10 mouse cellular contexts compared by ENCODE assay signal in genomic region chr16:32068389-32069300, GRCm38 (mm10). TPM values are rescaled to one million over a fixed set of nuclear protein-coding genes. Genes with fewer than 3 reads are reported as not detected.
DNase-seq lines count a peak whose midpoint lies in the region; ATAC-seq and TF ChIP-seq lines count a peak whose summit lies in the region.
"Had no signal": no experiment of that assay in that cellular context is flagged by ENCODE, and none has a peak within 500 bp of the region (broad histone marks: within the 10 kb centered on the region; RNA-seq: fewer than 3 reads in every experiment).

No protein-coding gene starts in this region.

- no peak overlapping the region for H3K4me3 ChIP-seq in kidney, embryonic 14.5 days (ENCODE audit: low read length)
- H3K4me3 ChIP-seq in C2C12 (ENCODE audit: insufficient read depth, poor library complexity, severe bottlenecking), result no peak overlapping the region
- H3K4me3 ChIP-seq: limb, embryonic 10.5 days had no signal

- H3K4me2 ChIP-seq in kidney, embryonic 14.5 days (replicated peaks; ENCODE audit: low read depth, low read length), result no peak overlapping the region

- DNase-seq in kidney, adult 9 months, result no peak
- peak; percentile 22 to 30 for DNase-seq in kidney, postnatal 36 days
- no peak for DNase-seq in cerebellum, postnatal 14 days
- no peak for DNase-seq in frontal cortex, postnatal 36 days (ENCODE audit: low spot score in 2 of 2)
- DNase-seq in ovary, postnatal 10 days (ENCODE audit: low spot score), result no peak
- DNase-seq: cerebellum, postnatal 10 days had no signal

- H3K9ac ChIP-seq in kidney, embryonic 14.5 days (ENCODE audit: low read depth, low read length), result no peak overlapping the region

- peak overlapping the region; percentile 10; the same call in 1 of the 2 replicates for H3K27ac ChIP-seq in kidney, embryonic 14.5 days (ENCODE audit: low read depth, low read length)
- H3K27ac ChIP-seq: limb, embryonic 10.5 days had no signal

- H3K79me3 ChIP-seq in C2C12 (ENCODE audit: low read depth), result peaks cover 95% of the 10 kb centered on the region

- H3K27me3 ChIP-seq in kidney, embryonic 14.5 days (ENCODE audit: control insufficient read depth, insufficient read depth, low read length), result no peaks in the 10 kb centered on the region
- H3K27me3 ChIP-seq in C2C12 (ENCODE audit: control insufficient read depth, insufficient read depth, insufficient read length), result no peaks in the 10 kb centered on the region

- H3K4me1 ChIP-seq in kidney, embryonic 14.5 days (ENCODE audit: control insufficient read depth, insufficient read depth, low read length), result peaks cover 8% of the 10 kb centered on the region; the same call in 1 of the 2 replicates

- TF ChIP-seq CTCF in C2C12 (IDR thresholded peaks at IDR 0.05; ENCODE audit: control insufficient read depth, insufficient read depth, insufficient read length), result no peak

- peaks cover 99% of the 10 kb centered on the region for H3K79me2 ChIP-seq in C2C12 (ENCODE audit: control insufficient read depth, insufficient read depth)

- no peaks in the 10 kb centered on the region for H3K36me3 ChIP-seq in kidney, embryonic 14.5 days (ENCODE audit: control insufficient read depth, insufficient read depth, low read length)
- no peaks in the 10 kb centered on the region for H3K36me3 ChIP-seq in C2C12 (ENCODE audit: control insufficient read depth, insufficient read depth)

- no peaks in the 10 kb centered on the region for H3K9me3 ChIP-seq in kidney, embryonic 14.5 days (ENCODE audit: control insufficient read depth, low read length)
- H3K9me3 ChIP-seq: limb, embryonic 10.5 days had no signal

- no peak overlapping the region for H3ac ChIP-seq in C2C12 (ENCODE audit: control insufficient read depth, insufficient read length, low read depth)

- WGBS in kidney, embryonic 14.5 days, result 71% methylated on average over 12 of the region's 12 CpGs

- peak; percentile 62; the same call in 1 of the 2 replicates for ATAC-seq in kidney, embryonic 14.5 days (ENCODE audit: low FRiP score, low TSS enrichment)
- peak; percentile 44 for ATAC-seq in activated CD4-positive, CD25-positive, alpha-beta regulatory T cell, adult 4 months

TF ChIP-seq in C2C12, 6 proteins besides CTCF, POLR2A, EP300 and RAD21:
- TF ChIP-seq MAX (IDR thresholded peaks at IDR 0.05) (no peak), CEBPB (IDR thresholded peaks at IDR 0.05; ENCODE audit: low read depth) (no peak), MYOD1 (IDR thresholded peaks at IDR 0.05; ENCODE audit: control insufficient read depth, insufficient read length, low read depth) (peak; percentile 48)

RNA-seq across cellular contexts. Expression of gene Pak2, which starts 10.5 kb away (rescaled TPM):
- 30.3 and 42.0 TPM in 2 replicates for polyA plus RNA-seq in kidney, embryonic 14.5 days (2014; fragmentation: Nextera tagmentation; extraction: Ambion mirVana)
- 16.4 TPM for polyA plus RNA-seq in C2C12 (2012; fragmentation: generic; extraction: Trizol)
- polyA plus RNA-seq in activated CD4-positive, CD25-positive, alpha-beta regulatory T cell, adult 4 months (2017; shearing (Covaris generic)), result 10 to 100 TPM; 67.6 to 72.8 TPM

RNA-seq across cellular contexts. Expression of gene Pigx, which starts 30.9 kb away (rescaled TPM):
- polyA plus RNA-seq in kidney, embryonic 14.5 days (2014; fragmentation: Nextera tagmentation; extraction: Ambion mirVana), result 147 and 155 TPM in 2 replicates
- 30.8 TPM for polyA plus RNA-seq in C2C12 (2012; fragmentation: generic; extraction: Trizol)
- 100 to 1,000 TPM; 138 to 151 TPM for polyA plus RNA-seq in activated CD4-positive, CD25-positive, alpha-beta regulatory T cell, adult 4 months (2017; shearing (Covaris generic))

RNA-seq across cellular contexts. Expression of gene Cep19, which starts 31.0 kb away (rescaled TPM):
- polyA plus RNA-seq in kidney, embryonic 14.5 days (2014; fragmentation: Nextera tagmentation; extraction: Ambion mirVana), result 39.7 and 43.8 TPM in 2 replicates
- 4.2 TPM for polyA plus RNA-seq in C2C12 (2012; fragmentation: generic; extraction: Trizol)
- 10 to 100 TPM; 35.3 to 39.2 TPM for polyA plus RNA-seq in activated CD4-positive, CD25-positive, alpha-beta regulatory T cell, adult 4 months (2017; shearing (Covaris generic))

Comparison
In these comparisons a context has a peak if more than half of its experiments do, and no peak if none do; other contexts are left out.
1. DNase-seq: peak in kidney, postnatal 36 days (2 of 2); none in kidney, adult 9 months (single experiment), cerebellum, postnatal 14 days (0 of 2), frontal cortex, postnatal 36 days (0 of 2) and ovary, postnatal 10 days (single experiment).